Mouse (Mus musculus) adrenal gland (tissue): ENCODE data around the gene Lce6a.

Experiments
- intact Hi-C: fragments of 180-260 bp; cut with DNase I; formaldehyde crosslinking; loops from one replicate; pipeline ENCODE4 v1.15.1; 2025
- long read RNA-seq, 2 experiments: library from polyadenylated mRNA; unstranded; transcript quantifications; one replicate each; pipeline ENCODE4 v2.0.0; 2020; ENCODE audit warnings: borderline replicate concordance in 1 of 2; ENCODE audit not compliant: insufficient replicate concordance in 1 of 2

Lce6a gene
- long read RNA-seq, experiment 1: 0 reads
- long read RNA-seq, experiment 2: 0 reads

GRCm38 (mm10) chr3:92621560-92621959 lies at the start of gene Lce6a:
TSS of gene Lce6a (minus strand) at chr3:92621660.
- intact Hi-C loops: no loop called here

GRCm38 (mm10) chr3:92670215-92670614 lies 48.8 kb upstream of the Lce6a start, which contains the start of gene Lce1a2:
TSS of gene Lce1a2 (minus strand) at chr3:92670315.
- intact Hi-C loops: no loop called here

- intact Hi-C loops: no loop called here
Measured at GRCm38 (mm10) chr3:92656826-92657225, 35.4 kb upstream of the Lce6a start, which contains the start of gene Lce1b. TSS of gene Lce1b (minus strand) at chr3:92656926.

GRCm38 (mm10) chr3:92648207-92648606 lies 26.7 kb upstream of the Lce6a start, which contains the start of gene Lce1a1:
TSS of gene Lce1a1 (minus strand) at chr3:92648307.
- intact Hi-C loops: no loop called here

GRCm38 (mm10) chr3:92639854-92640253 lies 18.4 kb upstream of the Lce6a start:
- intact Hi-C loops: no loop called here

GRCm38 (mm10) chr3:92638653-92638991 lies 17.2 kb upstream of the Lce6a start:
- intact Hi-C loops: no loop called here

- intact Hi-C loops: no loop called here
Measured at GRCm38 (mm10) chr3:92637745-92638652, 16.5 kb upstream of the Lce6a start.

- intact Hi-C loops: no loop called here
Measured at GRCm38 (mm10) chr3:92609804-92610203, 11.7 kb downstream of the Lce6a start.

- intact Hi-C loops: no loop called here
Measured at GRCm38 (mm10) chr3:92607392-92607791, 14.1 kb downstream of the Lce6a start, which contains the start of gene 2210017I01Rik. TSS of gene 2210017I01Rik (minus strand) at chr3:92607492.

GRCm38 (mm10) chr3:92602169-92602568 lies 19.3 kb downstream of the Lce6a start:
- intact Hi-C loops: loop anchor here (5.0 kb wide), 2 partner anchors 205 to 450 kb away; no protein-coding TSS in a partner anchor

GRCm38 (mm10) chr3:92600456-92600855 lies 21.0 kb downstream of the Lce6a start:
- intact Hi-C loops: loop anchor here (5.0 kb wide), 2 partner anchors 203 to 448 kb away; no protein-coding TSS in a partner anchor

GRCm38 (mm10) chr3:92599973-92600372 lies 21.5 kb downstream of the Lce6a start:
- intact Hi-C loops: loop anchor here (5.0 kb wide), 2 partner anchors 203 to 448 kb away; no protein-coding TSS in a partner anchor

GRCm38 (mm10) chr3:92598429-92598828 lies 23.0 kb downstream of the Lce6a start:
- intact Hi-C loops: no loop called here

- intact Hi-C loops: no loop called here
Measured at GRCm38 (mm10) chr3:92588858-92589257, 32.6 kb downstream of the Lce6a start, which contains the start of gene Smcp. TSS of gene Smcp (minus strand) at chr3:92588997.

GRCm38 (mm10) chr3:92587190-92587589 lies 34.3 kb downstream of the Lce6a start:
- intact Hi-C loops: no loop called here

- intact Hi-C loops: no loop called here
Measured at GRCm38 (mm10) chr3:92585055-92585454, 36.4 kb downstream of the Lce6a start.

- intact Hi-C loops: no loop called here
Measured at GRCm38 (mm10) chr3:92583164-92583826, 38.2 kb downstream of the Lce6a start.

GRCm38 (mm10) chr3:92579508-92579907 lies 42.0 kb downstream of the Lce6a start:
- intact Hi-C loops: no loop called here

GRCm38 (mm10) chr3:92578652-92579413 lies 42.6 kb downstream of the Lce6a start:
- intact Hi-C loops: no loop called here

- intact Hi-C loops: no loop called here
Measured at GRCm38 (mm10) chr3:92573449-92574041, 47.9 kb downstream of the Lce6a start, which contains the start of gene Ivl. TSS of gene Ivl (minus strand) at chr3:92573735.
